Mouse (Mus musculus) cerebellum, adult 11-12 months (tissue): ENCODE measurements around the gene Rprd1b.

Experiments
- DNase-seq: peaks from one replicate; pipeline ENCODE4 v3.0.0; 2022

The Rprd1b gene

DNA sequence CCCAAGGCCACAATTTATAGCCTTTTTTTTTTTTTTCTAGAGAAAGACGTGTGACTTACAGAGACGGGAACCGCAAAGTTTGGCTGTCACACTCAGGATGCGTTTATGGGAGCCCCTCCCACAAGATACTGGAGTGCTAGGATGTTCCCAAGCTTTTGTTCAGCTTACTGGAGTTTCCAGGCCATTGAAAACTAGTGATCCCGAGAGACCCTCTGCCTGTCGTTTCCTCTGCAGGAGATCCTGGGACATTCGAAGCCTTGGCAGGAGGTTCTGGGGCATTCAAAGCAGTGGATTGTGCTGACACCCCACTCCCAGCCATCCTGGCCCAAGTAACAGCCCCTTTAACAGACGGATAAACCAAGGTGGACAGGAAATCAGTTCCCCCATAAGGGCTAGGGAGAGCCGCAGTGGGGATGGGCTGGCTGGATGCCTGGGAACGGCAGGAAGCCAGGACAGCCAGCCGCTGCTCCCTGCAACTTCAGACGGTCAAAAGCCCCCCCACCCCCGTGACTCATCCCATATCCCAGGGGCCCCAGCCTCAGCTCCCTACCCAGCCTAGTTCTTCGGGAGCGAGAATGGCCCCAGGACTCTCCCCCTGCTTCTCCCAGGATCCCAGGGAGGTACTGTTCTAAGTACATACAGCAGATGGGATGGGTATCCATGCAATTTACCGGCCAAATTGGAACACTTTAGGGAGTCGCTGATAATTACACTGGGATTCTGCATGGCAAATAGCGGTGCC, 151.2 kb downstream of the Rprd1b start:
- peak; percentile 41 for DNase-seq

DNA sequence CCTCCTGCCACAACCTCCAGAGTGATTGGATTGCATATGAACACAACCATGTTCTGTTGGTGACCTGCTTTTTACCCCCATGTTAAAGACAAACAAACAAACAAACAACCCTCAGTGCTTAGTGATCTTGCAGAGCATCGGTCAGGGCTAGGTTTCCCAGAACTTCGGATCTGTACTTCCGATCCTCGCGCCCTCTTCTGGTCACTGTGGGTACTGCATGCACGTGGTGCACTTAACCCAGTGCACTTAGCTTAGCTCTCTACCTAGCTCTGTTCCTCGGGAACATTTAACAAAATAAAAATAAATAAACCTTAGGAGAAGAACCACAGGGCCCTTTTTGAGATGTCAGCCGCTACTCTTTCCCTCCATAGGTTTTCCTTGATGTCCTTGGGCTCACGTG, 152.5 kb downstream of the Rprd1b start:
- DNase-seq: no peak
